Mouse (Mus musculus) forebrain, embryonic 14.5 days (tissue): Measurements from ENCODE around the gene Cit. TPM values are rescaled to one million over a fixed set of nuclear protein-coding genes. Genes with fewer than 3 reads are reported as not detected.
"Not testable (repeated sequence)": the region's sequence is repeated elsewhere in the genome, so short reads cannot be mapped to it uniquely, and the experiment has no call there.

Experiments
- ATAC-seq: fragments of 200-750 bp; cut with Nextera tagmentation; 2 replicates; pipeline ENCODE4 v1.8.0; 2017; ENCODE audit warnings: mild to moderate bottlenecking, moderate library complexity
- DNase-seq: peaks from one replicate; pipeline ENCODE4 v3.0.0-alpha.2; 2015; ENCODE audit warnings: low spot score
- H3K27ac ChIP-seq: fragments of 300-500 bp; sonication (generic); 2 replicates; pipeline ENCODE4 v1.5.1; 2014; ENCODE audit warnings: low read depth, mild to moderate bottlenecking, control low read depth, low read length, moderate library complexity
- H3K27me3 ChIP-seq: fragments of 300-500 bp; sonication (generic); replicated peaks from 2 replicates; pipeline ENCODE4 v1.6.1; 2014; ENCODE audit warnings: low read length, control low read depth, mixed read lengths; ENCODE audit not compliant: control insufficient read depth, insufficient read depth
- H3K36me3 ChIP-seq: fragments of 300-500 bp; sonication (generic); 2 replicates; pipeline ENCODE4 v1.6.1; 2014; ENCODE audit warnings: low read length, control low read depth; ENCODE audit not compliant: control insufficient read depth, insufficient read depth
- H3K4me1 ChIP-seq: fragments of 300-500 bp; sonication (generic); 2 replicates; pipeline ENCODE4 v1.6.1; 2014; ENCODE audit warnings: antibody characterized with exemption, low read length, control low read depth; ENCODE audit not compliant: control insufficient read depth, insufficient read depth
- H3K4me2 ChIP-seq: fragments of 300-500 bp; sonication (generic); 2 replicates; pipeline ENCODE4 v1.6.1; 2014; ENCODE audit warnings: mild to moderate bottlenecking, control low read depth, low read length
- H3K4me3 ChIP-seq: fragments of 300-500 bp; sonication (generic); 2 replicates; pipeline ENCODE4 v1.5.1; 2014; ENCODE audit warnings: low read depth, low read length, control low read depth
- H3K9ac ChIP-seq: fragments of 300-500 bp; sonication (generic); 2 replicates; pipeline ENCODE4 v1.6.1; 2014; ENCODE audit warnings: mild to moderate bottlenecking, low read length, control low read depth, moderate library complexity
- H3K9me3 ChIP-seq: fragments of 300-500 bp; sonication (generic); replicated peaks from 2 replicates; pipeline ENCODE4 v1.6.1; 2016; ENCODE audit warnings: low read length, control low read depth, mixed read lengths; ENCODE audit not compliant: control insufficient read depth
- WGBS: fragments of 180-500 bp; shearing (Covaris S2); extraction: QIAGEN DNeasy Blood & Tissue Kit; methylation state at CpG from one replicate; pipeline ENCODE4 v1.1.7; 2014; 5-methylcytosine and 5-hydroxymethylcytosine counted together
- polyA plus RNA-seq: library from polyadenylated mRNA; unstranded; fragments of >200 nt; fragmentation: Nextera tagmentation; extraction: Ambion mirVana; gene quantifications from 2 replicates; pipeline ENCODE4 v1.2.1, GENCODE M21; 2014

Cit gene
- polyA plus RNA-seq, 1 experiment from 2014 or later = 9.1 TPM

DNA sequence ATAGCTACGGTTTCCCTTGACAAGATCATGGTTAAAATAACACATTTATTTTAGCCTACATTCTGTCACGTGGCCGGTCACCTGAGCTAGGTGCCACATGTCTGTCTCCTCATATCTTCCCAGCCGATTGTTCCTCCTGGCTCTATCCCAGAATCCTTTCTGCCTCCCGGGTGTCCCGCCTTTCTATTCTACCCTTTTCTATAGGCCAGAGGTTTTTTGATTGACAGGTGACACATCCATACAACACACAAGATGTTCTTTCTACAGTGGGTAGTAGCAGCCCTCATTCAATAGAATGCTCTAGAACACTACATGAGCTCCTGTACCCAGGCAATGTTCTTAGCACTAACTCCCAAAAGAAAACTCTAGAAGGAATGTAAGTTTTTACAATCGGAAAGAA, 23.2 kb upstream of the Cit start:
- no peak overlapping the region for H3K27ac ChIP-seq
- DNase-seq (no peak), ATAC-seq (no peak)
- H3K36me3 ChIP-seq = no peaks in the 10 kb centered on the region
- 94% methylated on average over 7 of the region's 7 CpGs for WGBS
- no peaks in the 10 kb centered on the region for H3K4me1 ChIP-seq
- H3K9ac ChIP-seq = no peak overlapping the region
- no peaks in the 10 kb centered on the region for H3K27me3 ChIP-seq
- no peak overlapping the region for H3K4me3 ChIP-seq
- H3K9me3 ChIP-seq = no peaks in the 10 kb centered on the region
- no peak overlapping the region for H3K4me2 ChIP-seq

DNA sequence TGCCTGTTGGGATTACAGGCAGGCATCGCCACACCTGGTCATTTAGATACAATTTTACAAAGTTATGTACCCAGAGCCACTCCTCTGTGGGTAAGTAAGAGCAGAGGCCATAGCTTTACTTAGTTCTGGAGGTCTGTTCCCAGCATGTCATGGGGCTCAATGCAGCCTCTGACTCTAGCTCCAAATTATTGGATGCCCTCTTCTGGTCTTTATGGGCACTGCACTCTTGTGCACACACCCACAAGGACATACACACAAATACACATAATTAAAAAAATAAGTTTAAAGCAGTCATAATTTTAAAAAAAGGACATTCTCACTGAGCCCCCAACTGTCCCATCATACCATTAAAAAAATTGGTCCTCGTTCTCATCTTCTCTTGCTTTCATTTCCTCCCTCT, 12.3 kb upstream of the Cit start:
- Histone ChIP-seq H3K27me3 (no peaks in the 10 kb centered on the region), H3K4me2 (no peak overlapping the region), H3K9ac (no peak overlapping the region), H3K4me1 (no peaks in the 10 kb centered on the region), H3K27ac (no peak overlapping the region), H3K9me3 (peaks cover 4% of the 10 kb centered on the region; the same call in 1 of the 2 replicates), H3K36me3 (no peaks in the 10 kb centered on the region), H3K4me3 (no peak overlapping the region)
- ATAC-seq (no peak), DNase-seq (no peak)
- 88% methylated on average over 2 of the region's 2 CpGs for WGBS

DNA sequence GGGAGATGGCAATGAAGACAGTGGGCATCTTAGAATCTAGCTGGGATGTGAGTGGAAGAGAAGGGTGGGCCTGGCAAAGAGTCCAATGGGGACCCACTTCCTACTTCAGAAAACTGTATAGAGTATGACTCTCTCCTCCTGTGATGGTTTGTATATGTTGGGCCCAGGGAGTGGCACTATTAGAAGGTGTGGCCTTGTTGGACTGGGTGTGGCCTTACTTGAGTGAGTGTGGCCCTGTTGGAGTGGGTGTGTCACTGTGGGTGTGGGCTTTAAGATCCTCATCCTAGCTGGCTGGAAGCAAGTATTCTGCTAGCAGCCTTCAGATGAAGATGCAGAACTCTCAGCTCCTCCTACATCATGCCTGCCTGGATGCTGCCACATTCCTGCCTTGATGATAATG, 11.3 kb upstream of the Cit start:
- H3K4me3 ChIP-seq, DNase-seq, ATAC-seq, H3K4me1 ChIP-seq, H3K36me3 ChIP-seq, H3K27ac ChIP-seq, H3K27me3 ChIP-seq, H3K4me2 ChIP-seq, H3K9me3 ChIP-seq, H3K9ac ChIP-seq: not testable (repeated sequence)

DNA sequence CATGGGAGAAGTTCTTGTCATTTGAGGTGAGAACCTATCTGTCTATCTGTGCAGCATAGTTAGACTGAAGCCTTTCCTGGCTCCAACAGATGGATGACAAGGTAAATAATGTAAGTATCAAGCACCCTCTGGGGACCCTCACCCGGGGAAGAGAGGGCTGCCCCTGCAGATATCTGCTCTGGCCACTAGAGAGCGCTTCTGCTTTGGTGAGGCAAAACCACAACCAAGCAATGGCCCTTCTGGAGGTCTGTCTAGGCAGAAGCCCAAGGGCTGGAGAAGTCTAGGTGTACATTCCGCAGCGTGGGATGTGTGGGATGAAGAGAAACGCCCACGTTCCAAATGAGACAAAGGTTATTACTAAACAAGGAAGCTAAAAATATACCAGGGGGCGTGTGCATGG, 9.8 kb upstream of the Cit start:
- WGBS = 67% methylated on average over 7 of the region's 7 CpGs
- H3K9me3 ChIP-seq = peaks cover 4% of the 10 kb centered on the region; the same call in 1 of the 2 replicates
- no peak overlapping the region for H3K4me3 ChIP-seq
- no peak overlapping the region for H3K27ac ChIP-seq
- H3K27me3 ChIP-seq = no peaks in the 10 kb centered on the region
- H3K4me1 ChIP-seq = no peaks in the 10 kb centered on the region
- no peaks in the 10 kb centered on the region for H3K36me3 ChIP-seq
- no peak for ATAC-seq
- no peak for DNase-seq
- H3K9ac ChIP-seq = no peak overlapping the region
- no peak overlapping the region for H3K4me2 ChIP-seq

DNA sequence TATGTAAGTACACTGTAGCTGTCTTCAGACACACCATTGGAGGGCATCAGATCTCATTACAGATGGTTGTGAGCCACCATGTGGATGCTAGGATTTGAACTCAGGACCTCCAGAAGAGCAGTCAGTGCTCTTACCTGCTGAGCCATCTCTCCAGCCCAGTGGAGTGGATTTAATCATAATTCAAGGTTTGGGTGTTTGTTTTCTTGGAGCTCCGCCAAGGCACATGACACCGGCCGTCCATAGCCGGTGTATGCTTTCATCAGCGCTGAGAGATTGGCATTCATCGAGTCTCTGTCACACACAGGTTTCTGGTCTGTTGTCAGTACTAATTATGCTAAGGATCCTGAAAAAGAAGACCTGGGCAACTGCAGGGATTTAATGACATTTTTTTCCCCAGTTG, 7.0 kb upstream of the Cit start:
- H3K4me2 ChIP-seq = no peak overlapping the region
- 59% methylated on average over 6 of the region's 6 CpGs for WGBS

DNA sequence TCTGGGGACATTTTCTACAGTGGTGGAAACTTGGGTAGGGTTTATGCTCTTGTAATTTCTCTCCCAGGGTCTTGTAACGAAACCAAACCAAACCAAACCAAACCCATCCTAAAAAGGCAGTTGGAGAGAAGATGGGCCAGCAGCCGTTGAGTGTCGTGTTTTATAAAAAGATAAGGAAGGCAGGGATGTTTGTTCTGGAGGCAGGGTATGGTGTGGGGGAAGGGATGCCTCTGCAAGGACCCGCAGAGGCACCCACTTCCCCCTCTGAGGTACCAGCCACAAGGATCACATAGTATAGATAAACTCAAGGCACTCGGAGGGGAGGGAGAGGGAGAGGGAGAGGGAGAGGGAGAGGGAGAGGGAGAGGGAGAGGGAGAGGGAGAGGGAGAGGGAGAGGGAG, 4.6 kb upstream of the Cit start:
- Histone ChIP-seq H3K4me3 (no peak overlapping the region), H3K27me3 (no peaks in the 10 kb centered on the region), H3K9ac (no peak overlapping the region), H3K9me3 (no peaks in the 10 kb centered on the region), H3K4me1 (peaks cover 3% of the 10 kb centered on the region; the same call in 1 of the 2 replicates), H3K36me3 (no peaks in the 10 kb centered on the region), H3K4me2 (no peak overlapping the region), H3K27ac (no peak overlapping the region)
- no peak for DNase-seq
- no peak for ATAC-seq
- WGBS = 88% methylated on average over 4 of the region's 5 CpGs

More for the DNA sequence above, 7.0 kb upstream of the Cit start:
- no peaks in the 10 kb centered on the region for H3K4me1 ChIP-seq
- H3K4me3 ChIP-seq = no peak overlapping the region
- no peak overlapping the region for H3K9ac ChIP-seq
- no peaks in the 10 kb centered on the region for H3K27me3 ChIP-seq
- no peak overlapping the region for H3K27ac ChIP-seq
- no peaks in the 10 kb centered on the region for H3K9me3 ChIP-seq
- no peaks in the 10 kb centered on the region for H3K36me3 ChIP-seq
- DNase-seq (no peak), ATAC-seq (no peak)

DNA sequence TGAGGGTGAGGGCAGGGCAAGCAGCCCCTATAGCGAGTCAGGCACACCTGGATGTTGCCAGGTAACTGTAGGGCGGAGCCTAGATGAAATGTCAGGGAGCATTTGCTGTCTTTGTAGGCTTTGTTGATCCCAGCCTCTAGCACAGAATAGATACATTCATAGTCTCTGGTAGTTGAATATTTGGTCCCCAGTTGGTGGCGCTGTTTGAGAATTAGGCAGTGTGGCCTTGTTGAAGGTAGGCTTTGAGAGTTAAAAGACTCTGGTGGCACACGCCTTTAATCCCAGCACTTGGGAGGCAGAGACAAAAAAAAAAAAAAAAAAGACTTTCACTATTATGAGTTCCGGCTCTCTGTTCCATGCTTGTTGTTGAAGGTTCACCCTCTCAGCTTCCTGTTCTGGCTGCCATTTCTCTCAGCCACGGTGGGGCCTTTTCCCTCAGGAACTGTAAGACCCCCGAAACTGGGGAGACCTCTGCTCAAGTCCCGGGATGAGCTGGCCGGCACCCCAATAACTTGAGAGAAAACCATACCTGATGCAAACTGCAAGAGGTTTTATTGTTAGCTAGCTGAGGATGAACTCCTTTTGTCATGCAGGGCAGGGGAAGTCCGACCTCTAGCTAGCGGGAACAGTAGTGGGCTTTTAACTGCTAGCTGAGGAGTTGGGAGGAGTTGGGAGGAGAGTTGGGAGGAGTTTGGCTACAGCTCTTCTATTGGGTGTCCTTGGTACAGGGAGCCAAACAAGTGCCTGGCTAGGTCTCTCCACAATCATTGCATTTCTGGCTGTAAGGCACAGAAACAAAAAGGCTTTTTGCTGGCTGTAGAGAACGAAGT, 3.9 kb upstream of the Cit start:
- DNase-seq (no peak), ATAC-seq (no peak)
- Histone ChIP-seq H3K4me3 (no peak overlapping the region), H3K9ac (no peak overlapping the region), H3K27me3 (no peaks in the 10 kb centered on the region), H3K9me3 (no peaks in the 10 kb centered on the region), H3K36me3 (no peaks in the 10 kb centered on the region), H3K4me1 (peaks cover 9% of the 10 kb centered on the region), H3K27ac (no peak overlapping the region), H3K4me2 (no peak overlapping the region)
- 73% methylated on average over 12 of the region's 12 CpGs for WGBS

DNA sequence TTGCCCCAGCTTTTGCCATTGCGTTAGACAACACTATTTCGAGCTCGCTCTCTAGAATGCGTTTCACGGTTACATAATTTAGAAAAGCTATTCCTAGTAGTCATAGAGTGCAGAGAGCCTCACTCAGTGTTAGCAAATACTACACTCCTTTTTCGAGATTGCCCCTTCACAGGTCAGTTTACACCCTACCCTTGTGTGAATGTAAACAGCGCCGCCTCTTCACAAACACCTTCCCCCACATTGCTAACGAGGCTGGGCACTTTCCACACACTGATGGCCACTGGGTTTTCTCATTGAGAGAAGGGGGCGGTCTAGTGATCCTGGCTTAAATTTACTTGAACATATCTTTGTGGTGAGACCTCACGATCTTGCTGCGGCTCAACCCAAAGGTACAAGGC, 711 bp upstream of the Cit start:
- Histone ChIP-seq H3K9ac (peak overlapping the region; percentile 53), H3K27ac (peak overlapping the region; percentile 28; the same call in 1 of the 2 replicates)
- ATAC-seq = no peak

DNA sequence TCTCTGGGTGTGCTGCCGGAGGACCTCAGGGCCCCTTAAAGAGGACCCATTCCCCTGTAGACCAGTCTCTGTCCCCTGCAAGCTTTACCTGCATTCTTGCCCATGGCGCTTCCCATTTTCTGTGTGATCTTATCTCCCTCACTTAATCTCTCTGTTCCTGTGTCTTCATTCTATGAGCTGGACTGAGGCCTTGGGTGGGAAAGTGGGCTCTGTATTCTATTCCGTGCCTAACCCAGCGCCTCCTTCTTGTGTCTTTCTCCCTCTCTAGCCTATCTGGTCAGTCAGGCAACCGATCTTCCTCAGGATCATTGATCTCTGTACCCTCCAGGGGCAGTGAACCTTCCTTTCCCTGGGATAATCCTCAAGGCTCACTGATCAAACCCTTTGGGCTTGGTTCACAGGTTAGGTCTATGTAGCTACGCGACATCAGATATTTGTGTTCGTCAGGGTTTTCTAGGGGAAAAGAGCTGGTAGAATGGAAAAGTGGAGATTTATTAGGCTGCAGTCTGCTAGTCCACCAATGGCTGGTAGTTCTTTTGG, 627 bp downstream of the Cit start:
- Histone ChIP-seq H3K27me3 (no peaks in the 10 kb centered on the region), H3K4me1 (peaks cover 9% of the 10 kb centered on the region), H3K9ac (peak overlapping the region; percentile 73), H3K9me3 (no peaks in the 10 kb centered on the region), H3K36me3 (peaks cover 6% of the 10 kb centered on the region), H3K4me3 (peak overlapping the region; percentile 63), H3K4me2 (peak overlapping the region; percentile 85), H3K27ac (no peak overlapping the region)
- DNase-seq = no peak
- 37% methylated on average over 8 of the region's 8 CpGs for WGBS
- ATAC-seq = no peak

More for the DNA sequence above, 711 bp upstream of the Cit start:
- Histone ChIP-seq H3K27me3 (no peaks in the 10 kb centered on the region), H3K36me3 (peaks cover 3% of the 10 kb centered on the region; the same call in 1 of the 2 replicates), H3K9me3 (no peaks in the 10 kb centered on the region), H3K4me2 (peak overlapping the region; percentile 85), H3K4me3 (peak overlapping the region; percentile 63), H3K4me1 (peaks cover 9% of the 10 kb centered on the region)
- 4% methylated on average over 12 of the region's 12 CpGs for WGBS
- no peak for DNase-seq
